Mouse (Mus musculus) duodenum, adult 2 months (tissue): Measurements from ENCODE around the gene Yap1. TPM values are rescaled to one million over a fixed set of nuclear protein-coding genes. Genes with fewer than 3 reads are reported as not detected.

Experiments
- polyA plus RNA-seq: library from polyadenylated mRNA; depleted of rRNA; stranded (reverse); fragments of >200 nt; gene quantifications from 2 replicates; pipeline ENCODE4 v1.2.3, GENCODE M21; 2012; ENCODE audit warnings: low replicate concordance; rRNA removed

The Yap1 gene
- 34.8 and 35.3 TPM in 2 replicates for polyA plus RNA-seq

DNA sequence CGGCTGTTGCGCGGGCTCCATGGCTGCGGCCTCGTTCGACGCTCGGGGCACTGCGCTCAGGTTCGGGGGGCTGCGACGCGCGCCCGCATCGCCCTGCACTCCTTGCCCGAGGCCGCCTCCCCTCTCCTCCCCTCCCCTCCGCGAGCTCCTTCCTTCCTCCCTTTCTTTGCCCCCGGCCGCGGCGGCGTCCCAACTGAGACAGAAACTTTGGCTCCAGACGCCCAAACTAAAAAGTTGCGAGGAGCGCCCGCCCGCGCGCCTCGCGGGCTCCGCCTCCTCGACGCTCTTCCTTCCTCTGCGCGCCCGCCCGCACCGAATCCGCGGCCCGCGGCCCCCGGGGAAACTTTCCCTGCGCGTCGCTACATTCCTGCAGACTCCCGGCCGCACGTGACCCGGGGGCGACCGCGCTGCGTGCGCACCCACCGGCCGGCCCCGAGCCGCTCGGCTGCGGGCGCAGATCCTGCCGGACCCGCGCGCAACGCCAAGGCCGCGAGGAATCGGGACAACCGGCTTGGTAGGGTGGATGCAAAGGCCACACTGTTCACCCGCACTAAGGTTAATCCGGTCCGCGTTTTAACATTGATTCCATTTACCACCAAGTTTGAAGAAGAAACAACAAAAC is at the start of gene Yap1:
Gene Yap1, minus strand, starts transcription at position 227 of the 622 bp plus-strand sequence.

DNA sequence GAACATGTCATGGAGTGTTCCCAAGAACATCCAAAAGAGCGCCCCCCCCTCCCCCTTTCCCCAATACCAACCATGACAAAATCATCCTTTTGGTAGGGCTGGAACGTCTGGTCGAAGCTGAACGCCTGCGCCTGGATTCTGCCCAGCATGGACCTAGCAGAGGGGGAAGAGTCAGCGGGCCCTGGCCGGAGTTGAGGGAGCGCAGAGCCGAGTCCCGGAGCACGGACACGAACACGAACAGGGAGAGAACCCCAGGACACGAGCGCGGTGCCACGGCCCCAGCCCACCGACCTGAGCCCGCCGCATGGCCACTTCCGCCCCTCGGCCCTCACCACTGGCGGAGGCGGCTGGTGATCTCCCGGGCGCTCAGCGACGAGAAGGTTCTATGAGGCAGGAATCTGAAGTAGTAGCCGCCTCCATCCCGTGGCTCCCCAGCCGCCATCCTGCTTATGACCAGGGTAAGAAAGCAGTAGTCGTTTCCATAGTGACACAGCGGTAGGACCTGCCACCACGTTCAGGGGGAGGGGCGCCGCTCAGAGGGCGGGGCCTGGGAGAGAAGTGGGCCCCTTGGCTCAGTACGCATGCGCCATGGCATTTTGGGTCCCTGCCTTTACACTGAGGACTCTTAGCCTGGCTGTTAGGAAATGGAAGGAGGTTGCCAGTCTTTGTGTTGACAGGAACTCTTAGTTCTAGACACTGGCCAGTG is 38.1 kb upstream of the Yap1 start, which contains the start of gene Cfap300:
Gene Cfap300, minus strand, starts transcription at position 486 of the 706 bp plus-strand sequence.

Other genes starting within 250 kb of the Yap1 start
- gene Tmem123, start 240.6 kb downstream of the Yap1 start, polyA plus RNA-seq = 16.1 and 19.6 TPM in 2 replicates
- 2.9 and 4.9 TPM in 2 replicates for gene Birc2, start 167.5 kb downstream of the Yap1 start, polyA plus RNA-seq
- 4.7 and 8.0 TPM in 2 replicates for gene Birc3, start 131.4 kb downstream of the Yap1 start, polyA plus RNA-seq
- gene Cfap300, start 38.2 kb upstream of the Yap1 start, polyA plus RNA-seq = 1.5 TPM in 1 of 2 replicates, not detected in the other
- gene Cep126, start 129.7 kb upstream of the Yap1 start, polyA plus RNA-seq = 0.12 and 0.28 TPM in 2 replicates